Comparison of ENCODE assay signal across 9 mouse cellular contexts in the genomic region with DNA sequence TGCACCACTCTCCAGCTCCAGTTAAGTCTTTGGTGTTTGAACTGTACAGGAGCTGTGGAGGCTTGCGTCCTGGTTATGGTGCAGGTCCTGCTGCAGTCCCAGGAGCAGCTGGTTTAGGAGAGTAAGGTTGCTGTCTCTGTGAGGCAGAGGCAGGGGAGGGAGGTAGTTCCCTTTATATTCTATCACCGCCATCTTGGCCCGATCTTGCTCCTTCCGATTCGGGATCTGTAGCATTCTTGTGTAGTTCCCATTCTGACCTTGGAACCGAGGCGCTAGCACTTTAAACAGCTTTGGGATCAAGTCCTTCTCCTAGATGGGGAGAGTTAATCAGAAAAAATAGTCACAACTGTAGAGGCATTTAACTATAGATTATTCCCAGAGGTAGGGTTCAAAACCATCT. TPM values are rescaled to one million over a fixed set of nuclear protein-coding genes. Genes with fewer than 3 reads are reported as not detected.
A peak's percentile ranks its signal among the peaks of the same experiment; 100 is the strongest.
DNase-seq lines count a peak whose midpoint lies in the region; ATAC-seq and TF ChIP-seq lines count a peak whose summit lies in the region.
"Had no signal": no experiment of that assay in that cellular context is flagged by ENCODE, and none has a peak within 500 bp of the region (broad histone marks: within the 10 kb centered on the region; RNA-seq: fewer than 3 reads in every experiment).

No protein-coding gene starts in this region.

- WGBS in kidney, postnatal 0 days = 71% methylated on average over 7 of the region's 7 CpGs
- WGBS in hindbrain, embryonic 15.5 days = 84% methylated on average over 7 of the region's 7 CpGs

- H3K27ac ChIP-seq in kidney, postnatal 0 days = peak overlapping the region; percentile 87; the same call in 1 of the 2 replicates
- H3K27ac ChIP-seq in hindbrain, embryonic 15.5 days (replicated peaks) = peak overlapping the region; percentile 90

- DNase-seq in kidney, postnatal 0 days (ENCODE audit: low spot score) = no peak
- no peak for DNase-seq in kidney, postnatal 4 days
- peak; percentile 15 for DNase-seq in c-Kit-negative CD71-positive TER-119-positive erythroid progenitor cells, embryonic 14.5 days (ENCODE audit: low read depth, low spot score)
- DNase-seq in layer of hippocampus, postnatal 25 days (ENCODE audit: extremely low spot score in 1 of 2, low spot score in 1 of 2) = no peak
- no peak for DNase-seq in adrenal gland, postnatal 25 days
- DNase-seq: right cerebral cortex, postnatal 25 days had no signal

- peak overlapping the region; percentile 43 for H3ac ChIP-seq in myocyte (ENCODE audit: control insufficient read depth, insufficient read length)

- peak overlapping the region; percentile 85; the same call in 1 of the 2 replicates for H3K9ac ChIP-seq in kidney, postnatal 0 days (ENCODE audit: low read depth, low read length)
- H3K9ac ChIP-seq in hindbrain, embryonic 15.5 days = peak overlapping the region; percentile 88

- H3K4me2 ChIP-seq in kidney, postnatal 0 days (ENCODE audit: low read length) = peak overlapping the region; percentile 80
- H3K4me2 ChIP-seq in hindbrain, embryonic 15.5 days = peak overlapping the region; percentile 71
- H3K4me2 ChIP-seq in myocyte (ENCODE audit: low read depth) = peak overlapping the region; percentile 95

- H3K9me3 ChIP-seq in kidney, postnatal 0 days (replicated peaks; ENCODE audit: low read length) = no peaks in the 10 kb centered on the region
- H3K9me3 ChIP-seq in hindbrain, embryonic 15.5 days = no peaks in the 10 kb centered on the region

- no peaks in the 10 kb centered on the region for H3K27me3 ChIP-seq in kidney, postnatal 0 days (ENCODE audit: insufficient read depth, low read length)
- H3K27me3 ChIP-seq in hindbrain, embryonic 15.5 days = no peaks in the 10 kb centered on the region
- H3K27me3 ChIP-seq in myocyte (ENCODE audit: control insufficient read depth, insufficient read depth, insufficient read length) = peaks cover 4% of the 10 kb centered on the region

- peaks cover 17% of the 10 kb centered on the region for H3K79me2 ChIP-seq in myocyte (ENCODE audit: control insufficient read depth, insufficient read depth)

- TF ChIP-seq CTCF in kidney, postnatal 0 days (IDR thresholded peaks at IDR 0.05; ENCODE audit: low read depth) = no peak

- peak overlapping the region; percentile 69 for H3K4me3 ChIP-seq in kidney, postnatal 0 days (replicated peaks; ENCODE audit: low read depth, low read length)
- peak overlapping the region; percentile 70 for H3K4me3 ChIP-seq in hindbrain, embryonic 15.5 days
- H3K4me3 ChIP-seq in myocyte = peak overlapping the region; percentile 93

- no peak for TF ChIP-seq POLR2A in myocyte (IDR thresholded peaks at IDR 0.05; ENCODE audit: insufficient read length, low read depth)

- no peak for ATAC-seq in kidney, postnatal 0 days (replicated peaks; ENCODE audit: low FRiP score, low read depth)
- no peak for ATAC-seq in hindbrain, embryonic 15.5 days (ENCODE audit: low FRiP score, low read depth)
- ATAC-seq in granulocyte monocyte progenitor cell, adult 5-6 weeks (replicated peaks; ENCODE audit: poor library complexity, severe bottlenecking) = no peak

- peaks cover 10% of the 10 kb centered on the region; the same call in 1 of the 2 replicates for H3K4me1 ChIP-seq in kidney, postnatal 0 days (replicated peaks; ENCODE audit: insufficient read depth, low read length)
- peaks cover 12% of the 10 kb centered on the region for H3K4me1 ChIP-seq in hindbrain, embryonic 15.5 days (replicated peaks)

- H3K36me3 ChIP-seq in kidney, postnatal 0 days (ENCODE audit: insufficient read depth, low read length) = peaks cover 13% of the 10 kb centered on the region; the same call in 1 of the 2 replicates
- peaks cover 8% of the 10 kb centered on the region for H3K36me3 ChIP-seq in hindbrain, embryonic 15.5 days
- H3K36me3 ChIP-seq in myocyte (ENCODE audit: control insufficient read depth, insufficient read depth) = peaks cover 12% of the 10 kb centered on the region

TF ChIP-seq in myocyte, 11 proteins besides CTCF, POLR2A, EP300 and RAD21:
- TF ChIP-seq CEBPB (IDR thresholded peaks at IDR 0.05; ENCODE audit: insufficient read depth, poor library complexity, severe bottlenecking) (no peak), POLR2AphosphoS2 (IDR thresholded peaks at IDR 0.05; ENCODE audit: insufficient read length, low read depth) (no peak), MAX (IDR thresholded peaks at IDR 0.05; ENCODE audit: low read depth) (no peak), TCF12 (IDR thresholded peaks at IDR 0.05; ENCODE audit: insufficient read depth, poor library complexity, severe bottlenecking) (no peak)

RNA-seq across cellular contexts. Expression of gene Mrpl17, which starts 1.1 kb away (rescaled TPM):
- 415 and 457 TPM in 2 replicates for polyA plus RNA-seq in kidney, postnatal 0 days (2015; fragmentation: Nextera tagmentation; extraction: Ambion mirVana)
- 178 and 195 TPM in 2 replicates for polyA plus RNA-seq in hindbrain, embryonic 15.5 days (2015; fragmentation: Nextera tagmentation; extraction: Ambion mirVana)
- 346 TPM for polyA plus RNA-seq in myocyte (2012; fragmentation: generic; extraction: Trizol)
- 133 and 143 TPM in 2 replicates for total RNA-seq in granulocyte monocyte progenitor cell, adult 5-6 weeks (2014; fragmentation: Nextera tagmentation)
- 62.2 and 81.9 TPM in 2 replicates for total RNA-seq in granulocyte monocyte progenitor cell, adult 5-6 weeks (2017)
- 100 to 1,000 TPM in 1 of 2 experiments, 10 to 100 TPM in 1; 95.6 to 113 TPM for total RNA-seq in layer of hippocampus, postnatal 25 days (2021)
- 185 and 190 TPM in 2 replicates for total RNA-seq in adrenal gland, postnatal 25 days (2021)

RNA-seq across cellular contexts. Expression of gene Dchs1, which starts 22.4 kb away (rescaled TPM):
- 5.6 and 6.1 TPM in 2 replicates for polyA plus RNA-seq in kidney, postnatal 0 days (2015; fragmentation: Nextera tagmentation; extraction: Ambion mirVana)
- polyA plus RNA-seq in hindbrain, embryonic 15.5 days (2015; fragmentation: Nextera tagmentation; extraction: Ambion mirVana) = 14.3 and 14.8 TPM in 2 replicates
- 0.49 TPM for polyA plus RNA-seq in myocyte (2012; fragmentation: generic; extraction: Trizol)
- not detected in 2 replicates for total RNA-seq in granulocyte monocyte progenitor cell, adult 5-6 weeks (2014; fragmentation: Nextera tagmentation)
- total RNA-seq in granulocyte monocyte progenitor cell, adult 5-6 weeks (2017) = not detected in 2 replicates
- 10 to 100 TPM; 15.9 to 18.3 TPM for total RNA-seq in layer of hippocampus, postnatal 25 days (2021)
- 5.4 and 10.0 TPM in 2 replicates for total RNA-seq in adrenal gland, postnatal 25 days (2021)

RNA-seq across cellular contexts. Expression of gene Tpp1, which starts 57.8 kb away (rescaled TPM):
- polyA plus RNA-seq in kidney, postnatal 0 days (2015; fragmentation: Nextera tagmentation; extraction: Ambion mirVana) = 114 and 123 TPM in 2 replicates
- 45.7 and 46.2 TPM in 2 replicates for polyA plus RNA-seq in hindbrain, embryonic 15.5 days (2015; fragmentation: Nextera tagmentation; extraction: Ambion mirVana)
- polyA plus RNA-seq in myocyte (2012; fragmentation: generic; extraction: Trizol) = 40.4 TPM
- total RNA-seq in granulocyte monocyte progenitor cell, adult 5-6 weeks (2014; fragmentation: Nextera tagmentation) = 46.8 and 52.4 TPM in 2 replicates
- total RNA-seq in granulocyte monocyte progenitor cell, adult 5-6 weeks (2017) = 18.5 and 26.1 TPM in 2 replicates
- 10 to 100 TPM; 61.4 to 61.8 TPM for total RNA-seq in layer of hippocampus, postnatal 25 days (2021)
- total RNA-seq in adrenal gland, postnatal 25 days (2021) = 88.3 and 122 TPM in 2 replicates
